Mouse (Mus musculus) CH12.LX (cell line): Measurements from ENCODE around the gene Natd1.

ENCODE experiments used
- CHD1 ChIP-seq: IDR thresholded peaks from 2 replicates; pipeline ENCODE4 v1.6.1; 2012; ENCODE audit warnings: low read depth, low read length, improper control_type of control experiment, inconsistent platforms
- CTCF ChIP-seq, 2 experiments: IDR thresholded peaks in 1 of 2; conservative IDR thresholded peaks in 1 of 2; 2 replicates each; pipeline ENCODE4 v1.5.1; 2011 to 2012; ENCODE audit warnings: low read depth in 2 of 2, low read length in 2 of 2, improper control_type of control experiment in 1 of 2, inconsistent platforms in 1 of 2, mild to moderate bottlenecking in 1 of 2, moderate library complexity in 1 of 2
- GABPA ChIP-seq: IDR thresholded peaks from 2 replicates; pipeline ENCODE4 v1.6.1; 2012; ENCODE audit warnings: low read depth, low read length, improper control_type of control experiment, inconsistent platforms; ENCODE audit not compliant: insufficient replicate concordance
- JUND ChIP-seq: conservative IDR thresholded peaks from 2 replicates; pipeline ENCODE4 v1.6.1; 2011; ENCODE audit warnings: low read depth, low read length, improper control_type of control experiment
- KAT2A ChIP-seq: IDR thresholded peaks from 2 replicates; pipeline ENCODE4 v1.6.1; 2012; ENCODE audit warnings: low read length, improper control_type of control experiment, inconsistent platforms; ENCODE audit not compliant: insufficient replicate concordance
- MAX ChIP-seq: IDR thresholded peaks from 2 replicates; pipeline ENCODE4 v1.6.1; 2011; ENCODE audit warnings: low read length, improper control_type of control experiment
- MEF2A ChIP-seq: IDR thresholded peaks from 2 replicates; pipeline ENCODE4 v1.6.1; 2014; ENCODE audit warnings: low read depth, mild to moderate bottlenecking, inconsistent platforms, low read length, improper control_type of control experiment, borderline replicate concordance
- ZKSCAN1 ChIP-seq: IDR thresholded peaks from 2 replicates; pipeline ENCODE4 v1.6.1; 2012; ENCODE audit warnings: low read depth, inconsistent platforms, low read length, improper control_type of control experiment, borderline replicate concordance

GRCm38 (mm10) chr11:60890744-60891143 is 23.8 kb downstream of the Natd1 start:
- TF ChIP-seq CTCF (conservative IDR thresholded peaks at IDR 0.05 in 1 of 2, IDR thresholded peaks at IDR 0.05 in 1 of 2; ENCODE audit: low read depth in 2 of 2, low read length in 2 of 2) (no peak), GABPA (no peak), JUND (no peak), MAX (no peak), ZKSCAN1 (no peak), MEF2A (no peak), CHD1 (no peak), KAT2A (no peak)
